Mouse (Mus musculus): ENCODE measurements around the gene Ppox.
A peak's percentile ranks its signal among the peaks of the same experiment; 100 is the strongest.

Ppox gene

GRCm38 (mm10) chr1:171265971-171266744 is 14.8 kb downstream of the Ppox start:
- DNase-seq (ENCODE audit: low read depth, low spot score) = no peak

- no peak for DNase-seq (ENCODE audit: low read depth, low spot score)
Measured at GRCm38 (mm10) chr1:171263666-171264461, 17.1 kb downstream of the Ppox start.

GRCm38 (mm10) chr1:171263185-171263611 is 17.8 kb downstream of the Ppox start:
- DNase-seq (ENCODE audit: low read depth, low spot score) = no peak

GRCm38 (mm10) chr1:171262594-171263130 is 18.3 kb downstream of the Ppox start:
- DNase-seq (ENCODE audit: low read depth, low spot score) = no peak

- DNase-seq (ENCODE audit: low read depth, low spot score) = no peak
Measured at GRCm38 (mm10) chr1:171260316-171260715, 20.7 kb downstream of the Ppox start.

GRCm38 (mm10) chr1:171258921-171259320 is 22.1 kb downstream of the Ppox start:
- no peak for DNase-seq (ENCODE audit: low read depth, low spot score)

- no peak for DNase-seq (ENCODE audit: low read depth, low spot score)
Measured at GRCm38 (mm10) chr1:171257781-171258180, 23.2 kb downstream of the Ppox start.

- DNase-seq (ENCODE audit: low read depth, low spot score) = peak; percentile 81
Measured at GRCm38 (mm10) chr1:171256937-171257548, 23.9 kb downstream of the Ppox start.

- no peak for DNase-seq (ENCODE audit: low read depth, low spot score)
Measured at GRCm38 (mm10) chr1:171256095-171256818, 24.7 kb downstream of the Ppox start.

- DNase-seq (ENCODE audit: low read depth, low spot score) = no peak
Measured at GRCm38 (mm10) chr1:171252415-171252814, 28.6 kb downstream of the Ppox start.

- peak; percentile 34 for DNase-seq (ENCODE audit: low read depth, low spot score)
Measured at GRCm38 (mm10) chr1:171251594-171252324, 29.2 kb downstream of the Ppox start.

GRCm38 (mm10) chr1:171250680-171251593 is 30.0 kb downstream of the Ppox start, which contains the start of gene Ndufs2:
Gene Ndufs2 (minus strand): TSS chr1:171251388.
- no peak for DNase-seq (ENCODE audit: low read depth, low spot score)

GRCm38 (mm10) chr1:171249913-171250600 is 30.9 kb downstream of the Ppox start, which contains the start of gene Adamts4:
Gene Adamts4 (plus strand): TSS chr1:171250421.
- peak; percentile 37 for DNase-seq (ENCODE audit: low read depth, low spot score)

GRCm38 (mm10) chr1:171248386-171249226 is 32.4 kb downstream of the Ppox start:
- DNase-seq (ENCODE audit: low read depth, low spot score) = no peak

- no peak for DNase-seq (ENCODE audit: low read depth, low spot score)
Measured at GRCm38 (mm10) chr1:171247916-171248315, 33.1 kb downstream of the Ppox start.

GRCm38 (mm10) chr1:171247453-171247841 is 33.5 kb downstream of the Ppox start:
- DNase-seq (ENCODE audit: low read depth, low spot score) = no peak

GRCm38 (mm10) chr1:171246709-171247452 is 34.1 kb downstream of the Ppox start:
- peak; percentile 97 for DNase-seq (ENCODE audit: low read depth, low spot score)
